Mouse (Mus musculus) thymus, adult 18-20 months (tissue): Measurements from ENCODE around the gene Dpy19l2.
"Not testable (repeated sequence)": the region's sequence is repeated elsewhere in the genome, so short reads cannot be mapped to it uniquely, and the experiment has no call there.

Experiments used
- DNase-seq, 2 experiments: peaks; one replicate each; pipeline ENCODE4 v3.0.0; 2022; ENCODE audit warnings: mixed read lengths in 2 of 2

The Dpy19l2 gene

GRCm38 (mm10) chr9:24695700-24696404, at the start of gene Dpy19l2:
Gene Dpy19l2 (minus strand): TSS chr9:24696293.
- no peak for DNase-seq

GRCm38 (mm10) chr9:24744958-24745357, 48.9 kb upstream of the Dpy19l2 start:
- no peak for DNase-seq

- DNase-seq = no peak
These were observed 5.2 kb upstream of the Dpy19l2 start for GRCm38 (mm10) chr9:24701246-24701645.

- DNase-seq = no peak
These were observed 299 bp upstream of the Dpy19l2 start for GRCm38 (mm10) chr9:24696405-24696778.

GRCm38 (mm10) chr9:24637341-24637740, 58.8 kb downstream of the Dpy19l2 start:
- DNase-seq = not testable (repeated sequence)

- no peak for DNase-seq
These were observed 71.2 kb downstream of the Dpy19l2 start, which contains the start of gene Cypt4 for GRCm38 (mm10) chr9:24624896-24625295. Gene Cypt4 (plus strand): TSS chr9:24625196.

- no peak for DNase-seq
These were observed 157.9 kb downstream of the Dpy19l2 start for GRCm38 (mm10) chr9:24538159-24538558.

GRCm38 (mm10) chr9:24516575-24517139, 179.4 kb downstream of the Dpy19l2 start:
- no peak for DNase-seq

GRCm38 (mm10) chr9:24514078-24514469, 182.0 kb downstream of the Dpy19l2 start:
- DNase-seq = no peak

- no peak for DNase-seq
These were observed 182.6 kb downstream of the Dpy19l2 start for GRCm38 (mm10) chr9:24513290-24514077.

- DNase-seq = no peak
These were observed 184.0 kb downstream of the Dpy19l2 start for GRCm38 (mm10) chr9:24512121-24512539.

GRCm38 (mm10) chr9:24511371-24512120, 184.5 kb downstream of the Dpy19l2 start:
- DNase-seq = no peak

GRCm38 (mm10) chr9:24508880-24509279, 187.2 kb downstream of the Dpy19l2 start:
- no peak for DNase-seq
